Mouse (Mus musculus) kidney, embryonic 15.5 days (tissue): ENCODE measurements around the gene Aff3. TPM values are rescaled to one million over a fixed set of nuclear protein-coding genes. Genes with fewer than 3 reads are reported as not detected.
A peak's percentile ranks its signal among the peaks of the same experiment; 100 is the strongest.

Source experiments
- ATAC-seq: fragments of 200-750 bp; cut with Nextera tagmentation; replicated peaks from 2 replicates; pipeline ENCODE4 v1.8.0; 2017; ENCODE audit warnings: moderate TSS enrichment; ENCODE audit not compliant: low FRiP score
- H3K27ac ChIP-seq: fragments of 300-500 bp; sonication (generic); 2 replicates; pipeline ENCODE4 v1.5.1; 2015; ENCODE audit warnings: mild to moderate bottlenecking, inconsistent platforms
- H3K27me3 ChIP-seq: fragments of 300-500 bp; sonication (generic); 2 replicates; pipeline ENCODE4 v1.6.1; 2015; ENCODE audit warnings: inconsistent platforms
- H3K36me3 ChIP-seq: fragments of 300-500 bp; sonication (generic); 2 replicates; pipeline ENCODE4 v1.6.1; 2015; ENCODE audit warnings: inconsistent platforms
- H3K4me1 ChIP-seq: fragments of 300-500 bp; sonication (generic); 2 replicates; pipeline ENCODE4 v1.6.1; 2015; ENCODE audit warnings: inconsistent platforms
- H3K4me2 ChIP-seq: fragments of 300-500 bp; sonication (generic); 2 replicates; pipeline ENCODE4 v1.6.1; 2015; ENCODE audit warnings: moderate library complexity, mild to moderate bottlenecking, inconsistent platforms
- H3K4me3 ChIP-seq: fragments of 300-500 bp; sonication (generic); replicated peaks from 2 replicates; pipeline ENCODE4 v1.5.1; 2015; ENCODE audit warnings: mild to moderate bottlenecking, inconsistent platforms
- H3K9ac ChIP-seq: fragments of 300-500 bp; sonication (generic); 2 replicates; pipeline ENCODE4 v1.6.1; 2015; ENCODE audit warnings: mild to moderate bottlenecking, inconsistent platforms
- H3K9me3 ChIP-seq: fragments of 300-500 bp; sonication (generic); replicated peaks from 2 replicates; pipeline ENCODE4 v1.6.1; 2016; ENCODE audit warnings: inconsistent platforms
- WGBS: fragments of 180-500 bp; shearing (Covaris S2); methylation state at CpG from one replicate; pipeline ENCODE4 v1.1.7; 2015; ENCODE audit warnings: mixed read lengths; 5-methylcytosine and 5-hydroxymethylcytosine counted together
- polyA plus RNA-seq: library from polyadenylated mRNA; unstranded; fragments of >200 nt; fragmentation: Nextera tagmentation; extraction: Ambion mirVana; gene quantifications from 2 replicates; pipeline ENCODE4 v1.2.1, GENCODE M21; 2015

Gene Aff3
- polyA plus RNA-seq, 1 experiment from 2014 or later: 7.5 TPM

DNA sequence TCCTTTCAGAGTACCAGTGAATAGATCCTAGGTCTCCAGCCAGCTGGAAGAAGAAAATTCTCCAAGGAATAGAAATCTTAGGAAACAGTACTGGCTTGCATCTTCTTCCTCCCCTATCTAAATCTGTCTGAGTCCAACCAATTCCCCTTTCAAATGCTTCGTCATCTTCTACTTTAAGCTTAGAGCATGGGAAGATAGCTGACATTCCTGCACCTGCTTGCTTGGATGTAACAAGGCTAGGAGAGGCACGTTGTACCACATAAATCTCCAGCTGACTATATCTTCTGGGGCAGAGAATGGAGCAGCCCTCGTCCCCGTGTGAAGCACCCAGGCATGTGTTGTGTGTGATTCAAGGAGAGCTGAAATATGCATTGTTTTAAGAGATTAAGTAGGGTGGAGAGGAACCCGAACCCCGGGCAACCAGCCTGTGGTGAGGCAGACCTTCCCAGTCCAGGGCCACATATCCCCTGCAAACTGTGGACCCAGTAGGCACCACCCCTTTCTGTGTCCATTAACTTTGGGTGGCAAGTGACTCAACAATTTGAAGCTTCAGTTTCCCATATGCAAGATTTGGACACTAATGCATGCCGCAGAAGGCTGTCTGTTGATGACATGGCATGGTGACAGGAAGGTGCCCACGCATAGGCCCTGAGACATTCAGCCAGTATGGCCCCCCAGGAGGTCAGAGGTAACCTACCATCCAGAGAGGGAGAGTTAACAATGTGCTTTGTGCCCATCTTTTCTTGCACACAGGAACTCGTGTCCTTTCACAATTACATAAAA lies 424.1 kb downstream of the Aff3 start:
- Histone ChIP-seq H3K4me2 (no peak overlapping the region), H3K27me3 (no peaks in the 10 kb centered on the region), H3K36me3 (no peaks in the 10 kb centered on the region), H3K4me1 (peaks cover 32% of the 10 kb centered on the region), H3K9me3 (no peaks in the 10 kb centered on the region), H3K4me3 (no peak overlapping the region), H3K27ac (no peak overlapping the region; the same call in 1 of the 2 replicates), H3K9ac (no peak overlapping the region)
- ATAC-seq: 0 out of 2 replicates have a peak, but pooled peaks have one; percentile 11
- 85% methylated on average over 9 of the region's 9 CpGs for WGBS

DNA sequence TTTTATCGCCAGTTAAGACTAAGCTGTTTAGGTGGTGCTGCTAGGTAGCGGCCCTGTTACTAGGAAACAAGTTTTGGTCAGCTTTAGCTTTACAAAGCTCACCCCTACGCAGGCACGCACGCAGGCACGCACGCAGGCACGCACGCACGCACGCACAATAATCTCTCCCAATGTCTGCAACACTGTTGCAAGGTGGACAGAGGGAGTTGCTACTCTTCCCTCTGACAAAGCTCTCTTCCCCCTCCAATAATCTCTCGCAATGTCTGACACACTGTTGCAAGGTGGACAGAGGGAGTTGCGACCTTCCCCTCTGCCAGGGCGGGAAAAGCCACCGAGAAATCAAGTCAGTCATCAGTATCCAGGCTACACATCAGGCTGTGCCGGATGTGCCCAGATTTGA lies 425.2 kb downstream of the Aff3 start:
- H3K27ac ChIP-seq: no peak overlapping the region
- no peak overlapping the region for H3K4me3 ChIP-seq
- H3K36me3 ChIP-seq: no peaks in the 10 kb centered on the region
- H3K27me3 ChIP-seq: no peaks in the 10 kb centered on the region
- H3K4me1 ChIP-seq: peaks cover 32% of the 10 kb centered on the region
- no peak for ATAC-seq
- H3K4me2 ChIP-seq: no peak overlapping the region
- no peaks in the 10 kb centered on the region for H3K9me3 ChIP-seq
- no peak overlapping the region for H3K9ac ChIP-seq
- WGBS: 88% methylated on average over 16 of the region's 16 CpGs

- Histone ChIP-seq H3K9me3 (no peaks in the 10 kb centered on the region), H3K36me3 (no peaks in the 10 kb centered on the region), H3K4me2 (no peak overlapping the region), H3K4me1 (peaks cover 35% of the 10 kb centered on the region), H3K4me3 (no peak overlapping the region), H3K9ac (no peak overlapping the region), H3K27ac (no peak overlapping the region), H3K27me3 (no peaks in the 10 kb centered on the region)
- no peak for ATAC-seq
- 92% methylated on average over 9 of the region's 9 CpGs for WGBS
Measured at GRCm38 (mm10) chr1:38237831-38238230, 426.9 kb downstream of the Aff3 start.

GRCm38 (mm10) chr1:38237027-38237787 lies 427.5 kb downstream of the Aff3 start:
- H3K4me2 ChIP-seq: no peak overlapping the region
- no peak overlapping the region for H3K27ac ChIP-seq
- no peak overlapping the region for H3K9ac ChIP-seq
- no peak overlapping the region for H3K4me3 ChIP-seq
- no peaks in the 10 kb centered on the region for H3K9me3 ChIP-seq
- WGBS: 30% methylated on average over 7 of the region's 7 CpGs
- H3K36me3 ChIP-seq: no peaks in the 10 kb centered on the region
- ATAC-seq: no peak
- no peaks in the 10 kb centered on the region for H3K27me3 ChIP-seq
- peaks cover 30% of the 10 kb centered on the region for H3K4me1 ChIP-seq

DNA sequence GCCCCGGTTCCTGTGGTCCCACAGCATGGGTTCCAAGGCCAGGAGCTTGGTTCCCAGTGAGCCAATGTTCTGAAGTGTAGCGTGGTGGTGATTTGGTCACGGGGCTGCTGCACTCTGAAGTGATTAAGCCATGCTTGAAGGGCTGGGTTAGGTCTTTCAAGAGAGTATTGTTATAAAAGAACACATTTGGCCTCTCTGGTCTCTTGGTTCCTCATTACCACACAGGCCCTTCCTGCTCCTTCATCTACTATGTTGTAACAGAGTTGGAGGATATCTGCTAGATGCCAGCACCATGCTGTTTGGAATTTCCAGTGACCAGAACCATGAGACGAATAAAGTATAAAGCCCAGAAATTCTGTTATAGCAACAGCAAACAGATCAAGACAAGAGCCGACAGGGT lies 431.6 kb downstream of the Aff3 start:
- Histone ChIP-seq H3K9ac (no peak overlapping the region), H3K4me2 (no peak overlapping the region), H3K9me3 (no peaks in the 10 kb centered on the region), H3K4me1 (peaks cover 30% of the 10 kb centered on the region), H3K27me3 (no peaks in the 10 kb centered on the region), H3K27ac (peak overlapping the region; percentile 62), H3K4me3 (no peak overlapping the region), H3K36me3 (no peaks in the 10 kb centered on the region)
- WGBS: 81% methylated on average over 5 of the region's 5 CpGs
- ATAC-seq: 0 out of 2 replicates have a peak, but pooled peaks have one; percentile 15

DNA sequence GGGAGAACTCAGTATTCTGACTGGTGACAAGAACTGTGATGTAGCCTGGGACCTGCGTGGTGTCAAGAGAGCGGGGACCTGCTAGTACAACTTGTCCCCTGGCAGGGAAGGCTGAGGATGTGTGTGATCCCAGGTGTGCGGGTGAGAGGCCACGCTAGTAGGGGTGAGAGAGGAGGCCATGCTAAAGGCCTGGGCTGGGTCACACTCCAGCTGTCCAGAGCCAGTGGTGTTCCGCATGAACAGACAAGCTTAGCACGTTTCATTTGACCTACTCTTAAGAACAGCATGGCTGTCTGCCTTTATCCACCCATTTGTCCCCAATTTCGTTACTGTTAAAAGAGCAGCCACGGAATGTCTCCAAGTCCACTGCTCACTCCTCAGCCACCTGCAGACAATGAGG lies 434.7 kb downstream of the Aff3 start:
- Histone ChIP-seq H3K4me3 (no peak overlapping the region), H3K27me3 (no peaks in the 10 kb centered on the region), H3K36me3 (peaks cover 11% of the 10 kb centered on the region; the same call in 1 of the 2 replicates), H3K9ac (no peak overlapping the region), H3K4me2 (no peak overlapping the region), H3K9me3 (peaks cover 13% of the 10 kb centered on the region), H3K4me1 (peaks cover 24% of the 10 kb centered on the region), H3K27ac (peak overlapping the region; percentile 27; the same call in 1 of the 2 replicates)
- peak; percentile 86 for ATAC-seq
- WGBS: 53% methylated on average over 8 of the region's 8 CpGs

DNA sequence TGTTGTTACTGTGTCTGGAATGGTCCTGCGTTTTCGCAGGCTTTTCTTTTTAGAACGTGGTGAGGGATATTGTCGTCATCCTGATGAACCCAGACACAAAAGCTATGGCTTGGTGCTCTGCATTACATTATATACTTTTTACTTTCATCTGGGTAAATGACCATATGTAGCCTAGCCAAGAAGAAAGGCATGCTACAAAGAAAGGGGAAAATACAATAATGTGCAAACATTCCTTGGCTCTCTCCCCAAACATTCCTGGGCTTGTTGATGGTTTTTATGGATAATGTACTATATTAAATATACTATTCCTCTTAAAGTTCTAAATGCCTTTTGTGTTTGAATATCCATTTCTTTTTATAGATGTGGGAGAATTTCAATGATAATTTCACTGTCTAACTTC lies 435.9 kb downstream of the Aff3 start:
- Histone ChIP-seq H3K9ac (no peak overlapping the region), H3K4me3 (no peak overlapping the region), H3K9me3 (peaks cover 22% of the 10 kb centered on the region), H3K36me3 (peaks cover 22% of the 10 kb centered on the region), H3K4me1 (peaks cover 24% of the 10 kb centered on the region), H3K4me2 (no peak overlapping the region), H3K27ac (no peak overlapping the region), H3K27me3 (no peaks in the 10 kb centered on the region)
- 92% methylated on average over 4 of the region's 4 CpGs for WGBS
- ATAC-seq: no peak

GRCm38 (mm10) chr1:38225166-38225565 lies 439.6 kb downstream of the Aff3 start:
- H3K9ac ChIP-seq: no peak overlapping the region
- ATAC-seq: no peak

DNA sequence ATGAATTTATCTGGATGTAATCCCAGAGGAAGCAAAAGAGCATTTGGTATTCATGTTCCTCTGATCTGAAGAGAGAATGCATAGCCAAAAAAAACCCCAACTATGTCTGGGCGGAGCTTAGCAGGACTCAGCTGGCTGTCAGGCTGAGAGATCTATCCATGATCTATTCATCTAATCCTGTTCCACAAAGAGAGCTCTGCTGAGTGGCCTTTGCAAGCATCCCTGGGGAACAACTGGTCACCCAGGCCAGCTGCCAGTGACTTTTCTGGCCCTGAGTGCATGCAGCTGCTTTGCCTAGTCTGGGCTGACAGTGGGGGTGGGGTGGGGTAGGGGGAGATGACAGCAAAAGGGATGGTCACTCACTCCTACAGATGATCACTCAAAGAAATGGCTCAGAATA lies 442.6 kb downstream of the Aff3 start:
- Histone ChIP-seq H3K27ac (no peak overlapping the region), H3K4me1 (peaks cover 12% of the 10 kb centered on the region), H3K4me2 (no peak overlapping the region), H3K9me3 (peaks cover 22% of the 10 kb centered on the region), H3K4me3 (no peak overlapping the region), H3K36me3 (peaks cover 20% of the 10 kb centered on the region), H3K27me3 (no peaks in the 10 kb centered on the region), H3K9ac (no peak overlapping the region)
- 0 out of 2 replicates have a peak, but pooled peaks have one; percentile 43 for ATAC-seq
- WGBS: 80% methylated on average over 1 of the region's 1 CpGs

More at GRCm38 (mm10) chr1:38225166-38225565, 439.6 kb downstream of the Aff3 start:
- WGBS: 95% methylated on average over 3 of the region's 3 CpGs
- H3K9me3 ChIP-seq: peaks cover 22% of the 10 kb centered on the region
- no peak overlapping the region for H3K27ac ChIP-seq
- H3K4me3 ChIP-seq: no peak overlapping the region
- H3K27me3 ChIP-seq: no peaks in the 10 kb centered on the region
- H3K36me3 ChIP-seq: peaks cover 22% of the 10 kb centered on the region
- no peak overlapping the region for H3K4me2 ChIP-seq
- H3K4me1 ChIP-seq: peaks cover 9% of the 10 kb centered on the region

- ATAC-seq: no peak
- Histone ChIP-seq H3K36me3 (peaks cover 17% of the 10 kb centered on the region), H3K4me1 (peaks cover 12% of the 10 kb centered on the region), H3K4me2 (no peak overlapping the region), H3K9me3 (peaks cover 18% of the 10 kb centered on the region), H3K27ac (0 out of 2 replicates have a peak overlapping the region, but pooled peaks have one; percentile 13), H3K4me3 (no peak overlapping the region), H3K9ac (no peak overlapping the region), H3K27me3 (no peaks in the 10 kb centered on the region)
- 70% methylated on average over 8 of the region's 8 CpGs for WGBS
Measured at GRCm38 (mm10) chr1:38221431-38221830, 443.3 kb downstream of the Aff3 start.

DNA sequence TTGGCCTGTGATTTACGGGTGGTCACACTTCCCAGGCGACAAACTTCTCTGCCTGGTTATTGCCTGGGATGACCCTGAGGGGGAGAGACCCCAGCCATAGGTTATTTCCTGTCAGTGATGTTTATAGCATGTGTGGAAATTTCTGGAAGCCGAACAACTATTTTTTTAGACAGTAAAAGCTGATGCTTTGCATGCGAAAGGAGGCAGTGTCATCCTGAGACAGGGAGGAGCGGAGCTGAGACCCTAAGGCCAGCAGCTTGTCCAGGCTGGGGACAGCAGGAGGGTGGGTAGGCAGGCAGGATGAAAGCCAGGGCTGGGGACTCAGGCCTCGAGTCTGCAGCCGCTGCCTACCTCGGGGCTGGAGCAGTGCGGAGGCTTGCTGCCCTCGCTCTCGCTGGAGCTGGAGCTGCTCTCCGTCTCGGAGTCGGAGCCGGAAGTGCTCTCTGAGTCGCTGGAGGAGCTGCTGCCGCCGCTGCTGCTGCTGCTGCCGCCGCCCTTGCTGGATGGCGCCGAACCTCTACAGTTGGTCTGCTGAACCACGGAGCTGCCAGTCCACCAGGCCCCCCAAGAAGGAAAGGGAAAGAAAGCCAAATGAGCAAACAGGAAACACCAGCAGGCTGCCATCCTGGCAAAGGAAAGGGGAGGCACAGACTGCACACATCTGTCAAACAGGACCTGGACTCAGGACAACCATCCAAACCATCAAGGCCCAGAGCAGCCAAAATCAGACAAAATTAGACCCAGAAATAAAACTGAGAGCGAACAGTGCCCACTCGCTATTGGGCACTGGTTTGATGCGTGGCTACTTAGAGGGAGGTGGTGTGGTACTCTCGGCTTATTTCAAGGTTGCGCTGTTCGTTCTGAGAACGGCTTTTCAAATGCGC lies 446.6 kb downstream of the Aff3 start:
- peak overlapping the region; percentile 23; the same call in 1 of the 2 replicates for H3K27ac ChIP-seq
- H3K9me3 ChIP-seq: no peaks in the 10 kb centered on the region
- peak overlapping the region; percentile 19 for H3K4me3 ChIP-seq
- peaks cover 15% of the 10 kb centered on the region for H3K4me1 ChIP-seq
- peak; percentile 69 for ATAC-seq
- H3K9ac ChIP-seq: no peak overlapping the region
- WGBS: 41% methylated on average over 31 of the region's 31 CpGs
- H3K36me3 ChIP-seq: no peaks in the 10 kb centered on the region
- H3K27me3 ChIP-seq: 0 out of 2 replicates have a peak, but pooled peaks cover 2% of the 10 kb centered on the region
- peak overlapping the region; percentile 52 for H3K4me2 ChIP-seq
